Mouse (Mus musculus) myocyte (in vitro differentiated cells): ENCODE data around the gene Slc25a28.

Experiments
- MYOD1 ChIP-seq, 3 experiments: IDR thresholded peaks; one replicate each; pipeline ENCODE4 v1.6.1; 2011; ENCODE audit warnings: control low read depth in 2 of 3, low read depth in 2 of 3, mild to moderate bottlenecking in 2 of 3, moderate library complexity in 1 of 3; ENCODE audit not compliant: insufficient read length in 2 of 3, control insufficient read depth in 1 of 3
- POLR2A ChIP-seq: IDR thresholded peaks from one replicate; pipeline ENCODE4 v1.6.1; 2011; ENCODE audit warnings: low read depth, mild to moderate bottlenecking, control low read depth, moderate library complexity; ENCODE audit not compliant: insufficient read length

DNA sequence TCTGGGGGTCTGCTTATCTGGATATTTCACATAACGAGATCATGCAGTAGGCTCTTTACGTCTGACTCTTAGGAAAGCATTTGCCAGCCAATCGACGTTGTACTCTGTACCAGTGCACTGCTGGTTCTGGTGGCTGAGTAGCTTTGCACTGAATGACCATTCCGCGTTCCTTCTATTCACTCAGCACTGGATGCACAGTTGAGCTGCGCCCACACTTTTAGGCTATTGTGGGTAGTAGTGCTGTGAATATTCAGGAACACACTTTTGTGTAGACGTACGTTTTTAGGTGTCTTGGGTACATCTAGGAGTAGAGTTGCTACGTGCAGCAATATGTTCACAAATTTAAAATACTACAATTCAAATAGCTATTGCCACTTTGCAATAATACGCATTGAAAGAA, 45.4 kb upstream of the Slc25a28 start:
- TF ChIP-seq MYOD1 (IDR thresholded peaks at IDR 0.05; ENCODE audit: control insufficient read depth in 1 of 3, insufficient read length in 2 of 3, low read depth in 2 of 3) = no peak
- TF ChIP-seq POLR2A = no peak
